In genomic region chr2:30699797-30700454, GRCm38 (mm10) we compare ENCODE assay signal across 8 mouse cellular contexts.
DNase-seq lines count a peak whose midpoint lies in the region; ATAC-seq and TF ChIP-seq lines count a peak whose summit lies in the region.

No protein-coding gene starts in this region.

- H3K4me3 ChIP-seq in C2C12 (ENCODE audit: insufficient read depth, poor library complexity, severe bottlenecking) = no peak overlapping the region
- no peak overlapping the region for H3K4me3 ChIP-seq in embryonic facial prominence, embryonic 15.5 days (replicated peaks)
- no peak overlapping the region for H3K4me3 ChIP-seq in kidney, adult 2 months (ENCODE audit: insufficient read depth, low read depth, low read length)
- no peak overlapping the region for H3K4me3 ChIP-seq in midbrain, embryonic 16.5 days (ENCODE audit: low read depth, low read length)
- H3K4me3 ChIP-seq in stomach, embryonic 14.5 days (ENCODE audit: low read depth, low read length) = no peak overlapping the region

- H3K27me3 ChIP-seq in C2C12 (ENCODE audit: control insufficient read depth, insufficient read depth, insufficient read length) = no peaks in the 10 kb centered on the region
- no peaks in the 10 kb centered on the region for H3K27me3 ChIP-seq in embryonic facial prominence, embryonic 15.5 days
- H3K27me3 ChIP-seq in kidney, adult 2 months (replicated peaks; ENCODE audit: control insufficient read depth, insufficient read depth, low read length) = no peaks in the 10 kb centered on the region
- no peaks in the 10 kb centered on the region for H3K27me3 ChIP-seq in midbrain, embryonic 16.5 days (ENCODE audit: control insufficient read depth, insufficient read depth, low read depth, low read length)
- H3K27me3 ChIP-seq in stomach, embryonic 14.5 days (ENCODE audit: control insufficient read depth, insufficient read depth, low read length) = no peaks in the 10 kb centered on the region

- H3K27ac ChIP-seq in embryonic facial prominence, embryonic 15.5 days (replicated peaks) = peak overlapping the region; percentile 63; the same call in 1 of the 2 replicates
- peak overlapping the region; percentile 98 for H3K27ac ChIP-seq in kidney, adult 2 months (ENCODE audit: insufficient read depth, low read depth, low read length)
- peak overlapping the region; percentile 67 for H3K27ac ChIP-seq in midbrain, embryonic 16.5 days (ENCODE audit: low read length)
- peak overlapping the region; percentile 57 for H3K27ac ChIP-seq in stomach, embryonic 14.5 days (ENCODE audit: low read length)

- 31% methylated on average over 6 of the region's 6 CpGs for WGBS in embryonic facial prominence, embryonic 15.5 days
- WGBS in kidney, adult 2 months = 15% methylated on average over 6 of the region's 6 CpGs
- WGBS in midbrain, embryonic 16.5 days = 28% methylated on average over 6 of the region's 6 CpGs
- 29% methylated on average over 6 of the region's 6 CpGs for WGBS in stomach, embryonic 14.5 days

- no peaks in the 10 kb centered on the region for H3K79me2 ChIP-seq in C2C12 (ENCODE audit: control insufficient read depth, insufficient read depth)

- TF ChIP-seq POLR2A in kidney, adult 2 months (IDR thresholded peaks at IDR 0.05; ENCODE audit: low read depth, low read length) = no peak

- no peaks in the 10 kb centered on the region for H3K79me3 ChIP-seq in C2C12 (ENCODE audit: low read depth)

- peaks cover 17% of the 10 kb centered on the region for H3K4me1 ChIP-seq in embryonic facial prominence, embryonic 15.5 days
- peaks cover 35% of the 10 kb centered on the region for H3K4me1 ChIP-seq in kidney, adult 2 months (ENCODE audit: control insufficient read depth, insufficient read depth, low read length)
- peaks cover 34% of the 10 kb centered on the region for H3K4me1 ChIP-seq in midbrain, embryonic 16.5 days (ENCODE audit: control insufficient read depth, insufficient read depth, low read length)
- peaks cover 23% of the 10 kb centered on the region for H3K4me1 ChIP-seq in stomach, embryonic 14.5 days (ENCODE audit: control insufficient read depth, insufficient read depth, low read length)

- H3K9me3 ChIP-seq in embryonic facial prominence, embryonic 15.5 days (replicated peaks) = no peaks in the 10 kb centered on the region
- H3K9me3 ChIP-seq in midbrain, embryonic 16.5 days (replicated peaks; ENCODE audit: control insufficient read depth, low read length, poor library complexity, severe bottlenecking) = no peaks in the 10 kb centered on the region
- no peaks in the 10 kb centered on the region for H3K9me3 ChIP-seq in stomach, embryonic 14.5 days (ENCODE audit: control insufficient read depth, low read depth, low read length)

- TF ChIP-seq CTCF in C2C12 (IDR thresholded peaks at IDR 0.05; ENCODE audit: control insufficient read depth, insufficient read depth, insufficient read length) = no peak
- no peak for TF ChIP-seq CTCF in kidney, adult 2 months (conservative IDR thresholded peaks at IDR 0.05; ENCODE audit: insufficient read depth, insufficient read length, low read depth, low read length)

- H3ac ChIP-seq in C2C12 (ENCODE audit: control insufficient read depth, insufficient read length, low read depth) = no peak overlapping the region

- H3K36me3 ChIP-seq in C2C12 (ENCODE audit: control insufficient read depth, insufficient read depth) = no peaks in the 10 kb centered on the region
- no peaks in the 10 kb centered on the region for H3K36me3 ChIP-seq in embryonic facial prominence, embryonic 15.5 days
- H3K36me3 ChIP-seq in kidney, adult 2 months (ENCODE audit: control insufficient read depth, insufficient read depth, low read length) = no peaks in the 10 kb centered on the region
- no peaks in the 10 kb centered on the region for H3K36me3 ChIP-seq in midbrain, embryonic 16.5 days (ENCODE audit: control insufficient read depth, insufficient read depth, low read length)
- H3K36me3 ChIP-seq in stomach, embryonic 14.5 days (ENCODE audit: control insufficient read depth, insufficient read depth, low read length) = no peaks in the 10 kb centered on the region

- H3K4me2 ChIP-seq in embryonic facial prominence, embryonic 15.5 days (replicated peaks) = no peak overlapping the region; the same call in 1 of the 2 replicates
- no peak overlapping the region for H3K4me2 ChIP-seq in midbrain, embryonic 16.5 days (ENCODE audit: low read length)
- peak overlapping the region; percentile 13; the same call in 1 of the 2 replicates for H3K4me2 ChIP-seq in stomach, embryonic 14.5 days (replicated peaks; ENCODE audit: low read depth, low read length)

- peak; percentile 85 for DNase-seq in adrenal gland, postnatal 14 days
- DNase-seq in heart, adult 9 months (ENCODE audit: low spot score in 2 of 2) = peak; percentile 86 to 90
- DNase-seq in kidney, adult 2 months = peak; percentile 95
- DNase-seq in liver = peak; percentile 55

- peak; percentile 64 for ATAC-seq in embryonic facial prominence, embryonic 15.5 days (ENCODE audit: insufficient number of reproducible peaks, low FRiP score, low TSS enrichment, low read depth)
- ATAC-seq in midbrain, embryonic 16.5 days = peak; percentile 73
- ATAC-seq in stomach, embryonic 14.5 days (ENCODE audit: insufficient number of reproducible peaks, insufficient read depth, low FRiP score, low read depth) = peak; percentile 78

- H3K9ac ChIP-seq in embryonic facial prominence, embryonic 15.5 days = no peak overlapping the region
- H3K9ac ChIP-seq in midbrain, embryonic 16.5 days (ENCODE audit: low read depth, low read length) = no peak overlapping the region
- no peak overlapping the region for H3K9ac ChIP-seq in stomach, embryonic 14.5 days (replicated peaks; ENCODE audit: low read depth, low read length)

TF ChIP-seq in C2C12, 6 proteins besides CTCF, POLR2A, EP300 and RAD21:
- TF ChIP-seq MYOD1 (IDR thresholded peaks at IDR 0.05; ENCODE audit: control insufficient read depth, insufficient read length, low read depth) = no peak
- TF ChIP-seq USF1 (IDR thresholded peaks at IDR 0.05; ENCODE audit: low read depth) = peak; percentile 97
TF ChIP-seq in C2C12: peak in this region for 1.
